Mouse (Mus musculus) brain, embryonic 14.5 days (tissue): Measurements from ENCODE around the gene Gm17018.

Experiments
- CTCF ChIP-seq: fragments of 200-500 bp; IDR thresholded peaks from 2 replicates; pipeline ENCODE4 v1.5.1; 2012; ENCODE audit warnings: inconsistent platforms, mild to moderate bottlenecking, moderate library complexity, borderline replicate concordance; ENCODE audit not compliant: insufficient read depth, insufficient read length; ENCODE audit errors: extremely low read depth
- POLR2A ChIP-seq: fragments of 200-500 bp; IDR thresholded peaks from 2 replicates; pipeline ENCODE4 v1.6.1; 2012; ENCODE audit warnings: mild to moderate bottlenecking, inconsistent platforms, borderline replicate concordance; ENCODE audit not compliant: poor library complexity, insufficient read depth, insufficient read length, severe bottlenecking; ENCODE audit errors: extremely low read depth

- TF ChIP-seq CTCF (no peak), POLR2A (no peak)
These were observed 26.8 kb upstream of the Gm17018 start for GRCm38 (mm10) chr19:45533617-45534016.
